8 mouse cellular contexts compared by ENCODE assay signal in genomic region chr2:32451870-32452372, GRCm38 (mm10). TPM values are rescaled to one million over a fixed set of nuclear protein-coding genes. Genes with fewer than 3 reads are reported as not detected.
A peak's percentile ranks its signal among the peaks of the same experiment; 100 is the strongest.
DNase-seq lines count a peak whose midpoint lies in the region; ATAC-seq and TF ChIP-seq lines count a peak whose summit lies in the region.

No protein-coding gene starts in this region.

- H3K27me3 ChIP-seq in embryonic facial prominence, embryonic 15.5 days, result no peaks in the 10 kb centered on the region
- H3K27me3 ChIP-seq in limb, embryonic 14.5 days (ENCODE audit: control insufficient read depth, insufficient read depth, low read length), result no peaks in the 10 kb centered on the region
- no peaks in the 10 kb centered on the region for H3K27me3 ChIP-seq in midbrain, postnatal 0 days (ENCODE audit: insufficient read depth, low read length)

- no peaks in the 10 kb centered on the region for H3K9me3 ChIP-seq in embryonic facial prominence, embryonic 15.5 days (replicated peaks)
- H3K9me3 ChIP-seq in limb, embryonic 14.5 days (ENCODE audit: control insufficient read depth, low read length), result no peaks in the 10 kb centered on the region
- no peaks in the 10 kb centered on the region for H3K9me3 ChIP-seq in midbrain, postnatal 0 days (ENCODE audit: low read length)

- peak; percentile 72; the same call in 1 of the 2 replicates for TF ChIP-seq POLR2A in bone marrow, adult 2 months (IDR thresholded peaks at IDR 0.05; ENCODE audit: borderline replicate concordance, control insufficient read depth, low read depth, low read length)
- 0 out of 2 replicates have a peak, but pooled peaks have one; percentile 38 for TF ChIP-seq POLR2A in limb, embryonic 14.5 days (IDR thresholded peaks at IDR 0.05; ENCODE audit: borderline replicate concordance, extremely low read depth, insufficient read depth, insufficient read length)

- WGBS in bone marrow, adult 2 months, result under 1% methylated on average over 25 of the region's 25 CpGs
- WGBS in embryonic facial prominence, embryonic 15.5 days, result under 1% methylated on average over 25 of the region's 25 CpGs
- under 1% methylated on average over 25 of the region's 25 CpGs for WGBS in limb, embryonic 14.5 days
- WGBS in midbrain, postnatal 0 days, result under 1% methylated on average over 25 of the region's 25 CpGs

- peak; percentile 17; the same call in 1 of the 2 replicates for TF ChIP-seq CTCF in bone marrow, adult 2 months (IDR thresholded peaks at IDR 0.05; ENCODE audit: control insufficient read depth, insufficient read depth, low read length)
- no peak for TF ChIP-seq CTCF in midbrain, postnatal 0 days (IDR thresholded peaks at IDR 0.05)

- H3K27ac ChIP-seq in bone marrow, adult 2 months (ENCODE audit: control insufficient read depth, insufficient read depth, low read depth, low read length, poor library complexity), result peak overlapping the region; percentile 84
- H3K27ac ChIP-seq in embryonic facial prominence, embryonic 15.5 days (replicated peaks), result peak overlapping the region; percentile 98
- H3K27ac ChIP-seq in limb, embryonic 14.5 days (replicated peaks; ENCODE audit: low read depth, low read length), result peak overlapping the region; percentile 86
- peak overlapping the region; percentile 91 for H3K27ac ChIP-seq in midbrain, postnatal 0 days (ENCODE audit: low read depth, low read length)

- H3K4me3 ChIP-seq in bone marrow, adult 2 months (replicated peaks; ENCODE audit: control insufficient read depth, low read depth, low read length), result peak overlapping the region; percentile 78
- H3K4me3 ChIP-seq in embryonic facial prominence, embryonic 15.5 days (replicated peaks), result peak overlapping the region; percentile 76
- peak overlapping the region; percentile 91 for H3K4me3 ChIP-seq in limb, embryonic 14.5 days (replicated peaks; ENCODE audit: low read length)
- peak overlapping the region; percentile 80 for H3K4me3 ChIP-seq in midbrain, postnatal 0 days (ENCODE audit: low read depth, low read length)

- peaks cover 4% of the 10 kb centered on the region for H3K4me1 ChIP-seq in bone marrow, adult 2 months (ENCODE audit: control insufficient read depth, insufficient read depth, low read length)
- H3K4me1 ChIP-seq in embryonic facial prominence, embryonic 15.5 days, result peaks cover 51% of the 10 kb centered on the region
- peaks cover 27% of the 10 kb centered on the region for H3K4me1 ChIP-seq in limb, embryonic 14.5 days (ENCODE audit: control insufficient read depth, insufficient read depth, low read length)
- H3K4me1 ChIP-seq in midbrain, postnatal 0 days (ENCODE audit: insufficient read depth, low read length), result peaks cover 10% of the 10 kb centered on the region; the same call in 1 of the 2 replicates

- peaks cover 19% of the 10 kb centered on the region for H3K36me3 ChIP-seq in embryonic facial prominence, embryonic 15.5 days
- peaks cover 18% of the 10 kb centered on the region for H3K36me3 ChIP-seq in limb, embryonic 14.5 days (ENCODE audit: control insufficient read depth, insufficient read depth, low read length)
- H3K36me3 ChIP-seq in midbrain, postnatal 0 days (ENCODE audit: insufficient read depth, low read length), result peaks cover 10% of the 10 kb centered on the region; the same call in 1 of the 2 replicates

- H3K4me2 ChIP-seq in embryonic facial prominence, embryonic 15.5 days (replicated peaks), result peak overlapping the region; percentile 85
- H3K4me2 ChIP-seq in limb, embryonic 14.5 days (replicated peaks; ENCODE audit: low read depth, low read length, severe bottlenecking), result peak overlapping the region; percentile 78
- peak overlapping the region; percentile 66 for H3K4me2 ChIP-seq in midbrain, postnatal 0 days (ENCODE audit: low read depth, low read length, poor library complexity, severe bottlenecking)

- DNase-seq in 416B (ENCODE audit: low read depth), result peak; percentile 100
- DNase-seq in heart, adult 8-10 months (ENCODE audit: low spot score), result peak; percentile 99
- peak; percentile 100 for DNase-seq in kidney, adult 9 months
- peak; percentile 99 for DNase-seq in limb, embryonic 14.5 days (ENCODE audit: low spot score)
- DNase-seq in midbrain, postnatal 0 days (ENCODE audit: low spot score), result peak; percentile 100
- peak; percentile 96 to 98 for DNase-seq in spleen, postnatal 14 days (ENCODE audit: low spot score in 2 of 2)

- H3K9ac ChIP-seq in embryonic facial prominence, embryonic 15.5 days, result 0 out of 2 replicates have a peak overlapping the region, but pooled peaks have one; percentile 18
- H3K9ac ChIP-seq in limb, embryonic 14.5 days (ENCODE audit: low read depth, low read length, severe bottlenecking), result peak overlapping the region; percentile 72
- no peak overlapping the region for H3K9ac ChIP-seq in midbrain, postnatal 0 days (replicated peaks; ENCODE audit: low read length, poor library complexity, severe bottlenecking)

- peak; percentile 96 for ATAC-seq in embryonic facial prominence, embryonic 15.5 days (ENCODE audit: insufficient number of reproducible peaks, low FRiP score, low TSS enrichment, low read depth)
- peak; percentile 96 for ATAC-seq in limb, embryonic 14.5 days (ENCODE audit: low FRiP score, low read depth)
- ATAC-seq in midbrain, postnatal 0 days (ENCODE audit: low FRiP score), result peak; percentile 97

RNA-seq across cellular contexts. Expression of gene Slc25a25, which starts 0.7 kb away (rescaled TPM):
- 7.3 and 10.6 TPM in 2 replicates for polyA plus RNA-seq in bone marrow, adult 2 months (2011; ENCODE audit: insufficient read depth, insufficient read length, low replicate concordance, missing spikeins)
- polyA plus RNA-seq in embryonic facial prominence, embryonic 15.5 days (2015; fragmentation: Nextera tagmentation; extraction: Ambion mirVana), result 20.8 and 22.1 TPM in 2 replicates
- 1 to 10 TPM; 6.4 to 7.8 (median 7.0) TPM for total RNA-seq in heart, adult 8-10 months (2022)
- 17.4 and 19.2 TPM in 2 replicates for polyA plus RNA-seq in limb, embryonic 14.5 days (2012; rRNA removed)
- polyA plus RNA-seq in limb, embryonic 14.5 days (2014; fragmentation: Nextera tagmentation; extraction: Ambion mirVana), result 12.7 and 15.1 TPM in 2 replicates
- total RNA-seq in midbrain, postnatal 0 days (2014; rRNA removed), result 60.6 and 69.2 TPM in 2 replicates
- polyA plus RNA-seq in midbrain, postnatal 0 days (2015; fragmentation: Nextera tagmentation; extraction: Ambion mirVana), result 52.0 and 53.4 TPM in 2 replicates

RNA-seq across cellular contexts. Expression of gene Naif1, which starts 1.7 kb away (rescaled TPM):
- polyA plus RNA-seq in bone marrow, adult 2 months (2011; ENCODE audit: insufficient read depth, insufficient read length, low replicate concordance, missing spikeins), result 1.9 and 2.6 TPM in 2 replicates
- polyA plus RNA-seq in embryonic facial prominence, embryonic 15.5 days (2015; fragmentation: Nextera tagmentation; extraction: Ambion mirVana), result 6.2 and 6.5 TPM in 2 replicates
- total RNA-seq in heart, adult 8-10 months (2022), result 1 to 10 TPM; 3.4 to 4.4 (median 3.5) TPM
- 4.5 and 5.1 TPM in 2 replicates for polyA plus RNA-seq in limb, embryonic 14.5 days (2012; rRNA removed)
- polyA plus RNA-seq in limb, embryonic 14.5 days (2014; fragmentation: Nextera tagmentation; extraction: Ambion mirVana), result 4.2 and 5.4 TPM in 2 replicates
- 2.4 and 3.2 TPM in 2 replicates for total RNA-seq in midbrain, postnatal 0 days (2014; rRNA removed)
- 3.0 and 3.2 TPM in 2 replicates for polyA plus RNA-seq in midbrain, postnatal 0 days (2015; fragmentation: Nextera tagmentation; extraction: Ambion mirVana)

RNA-seq across cellular contexts. Expression of gene Ptges2, which starts 56.2 kb away (rescaled TPM):
- 3.6 and 15.0 TPM in 2 replicates for polyA plus RNA-seq in bone marrow, adult 2 months (2011; ENCODE audit: insufficient read depth, insufficient read length, low replicate concordance, missing spikeins)
- polyA plus RNA-seq in embryonic facial prominence, embryonic 15.5 days (2015; fragmentation: Nextera tagmentation; extraction: Ambion mirVana), result 28.3 and 29.8 TPM in 2 replicates
- 10 to 100 TPM; 58.8 to 71.3 (median 63.6) TPM for total RNA-seq in heart, adult 8-10 months (2022)
- polyA plus RNA-seq in limb, embryonic 14.5 days (2012; rRNA removed), result 29.3 and 30.5 TPM in 2 replicates
- polyA plus RNA-seq in limb, embryonic 14.5 days (2014; fragmentation: Nextera tagmentation; extraction: Ambion mirVana), result 26.5 and 30.3 TPM in 2 replicates
- 33.3 and 41.1 TPM in 2 replicates for total RNA-seq in midbrain, postnatal 0 days (2014; rRNA removed)
- polyA plus RNA-seq in midbrain, postnatal 0 days (2015; fragmentation: Nextera tagmentation; extraction: Ambion mirVana), result 56.2 and 62.3 TPM in 2 replicates

Comparison
In these comparisons a context has a peak if more than half of its experiments do, and no peak if none do; other contexts are left out.
1. Peak in every context shown above with its lines: DNase-seq, ATAC-seq, H3K4me3 ChIP-seq and H3K27ac ChIP-seq.